Mouse (Mus musculus): ENCODE results near the gene Abcc5. TPM values are rescaled to one million over a fixed set of nuclear protein-coding genes. Genes with fewer than 3 reads are reported as not detected.

The Abcc5 gene
- polyA plus RNA-seq, 1 experiment from 2014 or later: 66.9 TPM

DNA sequence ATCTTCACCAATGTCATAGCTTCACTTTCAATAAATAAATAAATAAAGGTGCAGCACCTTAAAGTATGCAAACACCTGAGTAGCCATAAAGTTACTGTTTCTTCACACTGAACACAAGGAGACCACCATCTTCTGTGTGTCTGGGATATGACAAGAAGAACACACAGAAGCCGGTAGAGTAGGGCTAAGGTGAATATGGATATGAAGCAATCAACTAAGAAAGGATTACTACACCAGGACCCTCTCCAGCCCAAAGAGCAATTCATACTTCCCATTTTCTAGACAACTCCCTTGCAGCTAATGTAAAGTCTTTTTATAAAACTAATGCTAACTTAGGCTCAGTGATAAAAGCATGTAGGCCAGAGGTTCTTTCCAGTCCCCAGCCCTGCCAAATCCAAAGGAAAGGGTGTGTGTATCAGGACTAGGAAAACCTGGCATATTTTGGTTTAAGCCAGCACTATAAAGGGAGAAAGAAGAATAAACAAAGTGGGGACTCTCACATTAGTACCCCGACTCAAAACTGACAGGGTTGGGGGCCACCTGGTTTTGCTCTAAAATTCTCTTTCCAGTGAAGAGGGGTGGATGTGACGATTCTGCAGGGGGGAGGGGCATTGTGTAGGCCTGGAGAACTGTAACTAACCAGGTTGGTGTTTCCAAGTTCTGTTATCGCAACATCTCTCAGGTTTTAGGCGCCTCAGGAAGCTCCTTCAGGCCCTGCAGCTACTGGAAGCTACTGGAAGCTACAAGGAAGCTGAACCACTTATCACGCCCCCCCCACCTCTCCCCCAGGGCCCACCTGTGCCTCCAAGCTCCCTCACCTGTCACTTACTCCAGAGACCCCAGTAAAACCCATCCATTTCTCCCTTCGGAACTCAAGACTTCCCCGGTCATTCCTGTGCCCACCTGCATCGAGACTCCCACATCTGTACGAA, 1.2 kb downstream of the Abcc5 start:
- Histone ChIP-seq H3K4me2 (replicated peaks; ENCODE audit: low read depth, low read length) (peak overlapping the region; percentile 68), H3K27ac (ENCODE audit: low read length) (no peak overlapping the region), H3K9ac (replicated peaks; ENCODE audit: low read length) (peak overlapping the region; percentile 83), H3K27me3 (ENCODE audit: insufficient read depth, low read length) (no peaks in the 10 kb centered on the region), H3K4me3 (ENCODE audit: low read length) (peak overlapping the region; percentile 83), H3K4me1 (ENCODE audit: insufficient read depth, low read length) (peaks cover 11% of the 10 kb centered on the region), H3K36me3 (ENCODE audit: insufficient read depth, low read length) (peaks cover 10% of the 10 kb centered on the region), H3K9me3 (ENCODE audit: low read length) (no peaks in the 10 kb centered on the region)
- peak; percentile 2; the same call in 1 of the 2 replicates for ATAC-seq (ENCODE audit: low FRiP score, low TSS enrichment)
- WGBS: 40% methylated on average over 10 of the region's 10 CpGs

DNA sequence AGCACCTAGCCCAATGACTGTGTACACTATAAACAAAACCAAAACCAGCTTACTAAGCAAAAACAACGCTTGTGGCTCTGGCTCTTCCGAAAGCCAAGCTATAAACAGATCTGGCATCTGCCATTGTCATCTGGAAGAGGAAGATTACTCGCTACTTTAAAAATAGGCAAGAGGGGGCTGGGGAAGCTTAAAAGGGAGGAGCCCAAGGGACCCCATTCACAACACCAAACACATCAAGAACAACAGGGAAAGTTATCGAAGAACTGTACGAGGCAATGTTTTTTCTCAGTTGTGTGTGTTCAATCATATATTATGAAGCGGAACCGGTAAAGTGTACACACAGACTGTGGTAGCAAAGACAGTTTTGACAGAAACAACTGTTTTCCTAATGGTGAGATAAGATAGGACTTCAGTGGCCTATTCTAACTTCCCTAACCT, 1.9 kb downstream of the Abcc5 start:
- H3K4me1 ChIP-seq (ENCODE audit: insufficient read depth, low read length): peaks cover 11% of the 10 kb centered on the region
- no peak overlapping the region for H3K4me3 ChIP-seq (ENCODE audit: low read length)
- H3K9ac ChIP-seq (replicated peaks; ENCODE audit: low read length): no peak overlapping the region
- H3K36me3 ChIP-seq (ENCODE audit: insufficient read depth, low read length): peaks cover 10% of the 10 kb centered on the region
- H3K27me3 ChIP-seq (ENCODE audit: insufficient read depth, low read length): no peaks in the 10 kb centered on the region
- H3K4me2 ChIP-seq (replicated peaks; ENCODE audit: low read depth, low read length): no peak overlapping the region
- 80% methylated on average over 7 of the region's 7 CpGs for whole genome bisulfite sequencing
- ATAC-seq (ENCODE audit: low FRiP score, low TSS enrichment): no peak
- H3K9me3 ChIP-seq (ENCODE audit: low read length): no peaks in the 10 kb centered on the region
- no peak overlapping the region for H3K27ac ChIP-seq (ENCODE audit: low read length)

DNA sequence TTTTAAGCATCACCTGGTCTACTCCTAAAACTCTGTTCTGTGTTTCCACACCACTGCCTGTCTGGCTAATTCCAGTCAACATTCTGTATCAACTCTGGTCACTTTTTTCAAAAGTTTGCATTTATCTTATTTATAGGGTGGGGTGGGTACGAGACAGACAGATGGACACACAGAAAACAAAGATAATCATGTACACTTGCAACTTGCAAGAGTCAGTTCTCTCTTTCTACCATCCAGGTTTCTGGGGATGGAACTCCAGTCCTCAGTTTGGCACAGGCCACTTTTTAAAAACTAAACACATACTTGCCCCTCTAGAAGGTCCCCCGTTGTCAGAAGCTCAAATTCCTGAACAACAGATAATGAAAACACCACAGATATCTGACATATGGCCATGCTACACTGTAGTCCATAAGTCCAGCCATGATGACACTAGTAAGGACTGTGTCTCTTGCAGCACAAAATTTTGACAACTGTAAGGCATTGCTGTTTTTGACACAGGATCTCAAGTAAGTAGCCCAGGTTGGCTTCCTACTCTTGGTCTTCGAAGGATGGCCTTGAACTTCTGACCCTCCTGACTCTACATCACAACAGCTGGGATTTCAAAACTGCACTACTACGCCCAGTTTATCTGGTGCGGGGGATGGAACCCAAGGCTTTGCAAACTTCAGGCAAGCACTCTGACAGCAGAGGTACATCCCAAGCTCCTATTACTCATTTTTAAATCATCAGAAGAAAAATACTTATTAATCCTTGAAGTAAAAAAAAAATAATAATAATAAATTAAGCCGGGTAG, 3.1 kb downstream of the Abcc5 start:
- Histone ChIP-seq H3K9me3 (ENCODE audit: low read length) (no peaks in the 10 kb centered on the region), H3K4me1 (ENCODE audit: insufficient read depth, low read length) (peaks cover 11% of the 10 kb centered on the region), H3K36me3 (ENCODE audit: insufficient read depth, low read length) (peaks cover 10% of the 10 kb centered on the region), H3K27me3 (ENCODE audit: insufficient read depth, low read length) (no peaks in the 10 kb centered on the region), H3K9ac (replicated peaks; ENCODE audit: low read length) (no peak overlapping the region), H3K27ac (ENCODE audit: low read length) (no peak overlapping the region), H3K4me2 (replicated peaks; ENCODE audit: low read depth, low read length) (no peak overlapping the region), H3K4me3 (ENCODE audit: low read length) (no peak overlapping the region)
- ATAC-seq (ENCODE audit: low FRiP score, low TSS enrichment): no peak
- 75% methylated on average over 6 of the region's 6 CpGs for WGBS

DNA sequence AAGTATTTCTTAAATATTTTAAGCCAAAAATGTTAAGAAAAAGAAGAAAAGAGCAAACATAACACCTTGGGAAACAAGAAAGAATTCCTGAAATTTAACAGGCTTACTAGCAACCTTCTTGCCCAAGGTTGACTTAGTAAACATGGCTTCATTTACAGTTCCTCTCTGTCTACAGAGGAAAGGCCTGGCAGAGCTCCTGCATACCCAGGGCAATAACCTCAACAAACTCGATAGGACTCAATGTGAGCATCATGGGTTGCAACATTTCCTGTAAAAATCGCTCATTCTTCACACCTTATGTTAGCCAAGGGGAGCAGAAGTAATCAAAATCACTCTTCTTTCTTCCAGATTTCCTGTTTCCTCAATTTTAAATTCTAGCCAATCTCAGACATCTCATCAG, 8.1 kb downstream of the Abcc5 start:
- no peaks in the 10 kb centered on the region for H3K27me3 ChIP-seq (ENCODE audit: insufficient read depth, low read length)
- H3K9me3 ChIP-seq (ENCODE audit: low read length): no peaks in the 10 kb centered on the region
- no peaks in the 10 kb centered on the region for H3K4me1 ChIP-seq (ENCODE audit: insufficient read depth, low read length)
- ATAC-seq (ENCODE audit: low FRiP score, low TSS enrichment): no peak
- peaks cover 10% of the 10 kb centered on the region for H3K36me3 ChIP-seq (ENCODE audit: insufficient read depth, low read length)
- WGBS: 86% methylated on average over 2 of the region's 2 CpGs
- H3K27ac ChIP-seq (ENCODE audit: low read length): no peak overlapping the region
- no peak overlapping the region for H3K9ac ChIP-seq (replicated peaks; ENCODE audit: low read length)
- no peak overlapping the region for H3K4me3 ChIP-seq (ENCODE audit: low read length)
- H3K4me2 ChIP-seq (replicated peaks; ENCODE audit: low read depth, low read length): no peak overlapping the region

DNA sequence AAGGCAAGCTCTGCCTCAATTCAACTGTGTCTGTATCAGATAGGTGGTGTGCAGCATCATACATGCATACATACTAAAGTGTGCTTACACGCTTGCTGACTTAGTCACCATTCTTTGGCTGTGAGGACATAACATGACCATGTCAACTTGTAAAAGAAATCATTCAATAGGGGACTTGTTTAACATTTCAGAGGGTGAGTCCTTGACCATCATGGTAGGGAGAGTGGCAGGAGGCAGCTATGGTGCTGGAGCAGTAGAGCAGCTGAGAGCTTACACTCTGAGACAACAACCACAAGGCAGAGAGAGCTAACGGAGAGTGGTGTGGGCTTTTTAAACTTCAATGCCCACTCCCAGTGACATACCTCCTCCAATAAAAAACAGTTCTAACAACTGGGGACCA, 9.9 kb downstream of the Abcc5 start:
- H3K27me3 ChIP-seq (ENCODE audit: insufficient read depth, low read length): no peaks in the 10 kb centered on the region
- ATAC-seq (ENCODE audit: low FRiP score, low TSS enrichment): no peak
- no peaks in the 10 kb centered on the region for H3K4me1 ChIP-seq (ENCODE audit: insufficient read depth, low read length)
- no peak overlapping the region for H3K4me2 ChIP-seq (replicated peaks; ENCODE audit: low read depth, low read length)
- no peak overlapping the region for H3K9ac ChIP-seq (replicated peaks; ENCODE audit: low read length)
- no peaks in the 10 kb centered on the region for H3K9me3 ChIP-seq (ENCODE audit: low read length)
- WGBS: 96% methylated on average over 2 of the region's 2 CpGs
- no peak overlapping the region for H3K4me3 ChIP-seq (ENCODE audit: low read length)
- H3K36me3 ChIP-seq (ENCODE audit: insufficient read depth, low read length): peaks cover 8% of the 10 kb centered on the region
- H3K27ac ChIP-seq (ENCODE audit: low read length): no peak overlapping the region

DNA sequence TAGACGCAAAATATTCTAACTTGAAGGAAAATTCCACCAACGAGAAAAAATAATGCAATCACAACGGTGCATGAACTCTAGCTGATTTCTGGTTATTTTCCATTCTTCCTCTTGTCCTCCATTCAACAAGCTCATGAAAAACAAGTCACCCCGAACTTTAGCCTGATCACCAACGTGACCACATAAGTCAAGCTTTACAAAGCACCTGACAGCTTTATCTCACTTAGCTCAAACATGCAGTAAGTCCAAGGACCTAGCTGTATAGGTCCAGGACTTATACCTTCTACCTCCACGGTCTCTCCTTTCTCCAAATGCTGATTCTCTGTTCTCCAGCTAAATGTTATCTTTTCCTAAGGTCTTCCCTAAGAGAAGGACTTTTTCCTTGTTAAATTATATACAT, 10.4 kb downstream of the Abcc5 start:
- Histone ChIP-seq H3K36me3 (ENCODE audit: insufficient read depth, low read length) (0 out of 2 replicates have a peak, but pooled peaks cover 4% of the 10 kb centered on the region), H3K4me3 (ENCODE audit: low read length) (no peak overlapping the region), H3K4me1 (ENCODE audit: insufficient read depth, low read length) (no peaks in the 10 kb centered on the region), H3K27me3 (ENCODE audit: insufficient read depth, low read length) (no peaks in the 10 kb centered on the region), H3K9ac (replicated peaks; ENCODE audit: low read length) (no peak overlapping the region), H3K9me3 (ENCODE audit: low read length) (no peaks in the 10 kb centered on the region), H3K27ac (ENCODE audit: low read length) (no peak overlapping the region), H3K4me2 (replicated peaks; ENCODE audit: low read depth, low read length) (no peak overlapping the region)
- WGBS: 74% methylated on average over 6 of the region's 6 CpGs
- no peak for ATAC-seq (ENCODE audit: low FRiP score, low TSS enrichment)

DNA sequence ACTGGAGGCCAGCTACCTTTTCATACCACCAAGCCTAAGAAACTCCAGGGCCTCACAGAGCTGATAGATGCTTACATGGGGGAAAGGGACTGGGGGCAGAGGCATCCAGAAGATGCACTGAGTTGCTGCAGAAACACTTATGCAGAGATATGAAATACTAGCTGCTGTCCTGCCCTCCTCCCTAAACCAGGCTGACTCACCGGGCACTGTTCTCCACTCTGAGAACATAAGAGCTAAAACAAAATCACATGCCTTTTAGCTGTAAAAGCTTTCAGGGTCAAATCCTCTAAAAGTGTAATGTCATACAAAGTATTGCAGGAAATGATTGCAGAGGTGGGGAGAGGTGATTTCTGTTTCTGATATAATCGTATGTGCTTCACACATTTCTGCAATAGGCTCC, 11.0 kb downstream of the Abcc5 start:
- ATAC-seq (ENCODE audit: low FRiP score, low TSS enrichment): no peak
- H3K36me3 ChIP-seq (ENCODE audit: insufficient read depth, low read length): 0 out of 2 replicates have a peak, but pooled peaks cover under 1% of the 10 kb centered on the region
- no peaks in the 10 kb centered on the region for H3K4me1 ChIP-seq (ENCODE audit: insufficient read depth, low read length)
- no peak overlapping the region for H3K4me2 ChIP-seq (replicated peaks; ENCODE audit: low read depth, low read length)
- H3K4me3 ChIP-seq (ENCODE audit: low read length): no peak overlapping the region
- H3K27ac ChIP-seq (ENCODE audit: low read length): no peak overlapping the region
- no peak overlapping the region for H3K9ac ChIP-seq (replicated peaks; ENCODE audit: low read length)
- 70% methylated on average over 2 of the region's 2 CpGs for WGBS
- H3K27me3 ChIP-seq (ENCODE audit: insufficient read depth, low read length): no peaks in the 10 kb centered on the region
- no peaks in the 10 kb centered on the region for H3K9me3 ChIP-seq (ENCODE audit: low read length)

DNA sequence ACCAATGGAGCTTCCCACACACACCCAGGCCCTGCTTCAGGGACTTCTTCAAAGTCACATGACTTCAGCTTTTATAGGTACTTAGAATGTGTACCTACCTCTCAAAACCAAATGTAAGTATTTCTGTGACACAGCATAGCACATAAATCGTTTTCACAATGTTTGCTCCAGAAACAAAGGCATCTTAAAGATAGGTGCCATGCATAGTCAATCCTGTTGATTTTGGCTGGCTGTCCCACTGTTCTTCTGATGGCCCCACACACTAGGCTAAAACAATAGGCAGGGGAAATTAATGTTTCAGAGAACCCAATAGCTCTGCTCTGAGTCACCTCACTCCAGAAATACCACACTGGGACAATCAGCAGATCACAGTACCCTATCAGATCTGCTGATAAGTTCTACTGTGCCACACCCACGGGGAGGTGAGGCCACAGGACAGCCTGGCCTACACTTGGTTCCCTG, 12.3 kb downstream of the Abcc5 start:
- Histone ChIP-seq H3K4me1 (ENCODE audit: insufficient read depth, low read length) (no peaks in the 10 kb centered on the region), H3K4me3 (ENCODE audit: low read length) (no peak overlapping the region), H3K27me3 (ENCODE audit: insufficient read depth, low read length) (no peaks in the 10 kb centered on the region), H3K9me3 (ENCODE audit: low read length) (no peaks in the 10 kb centered on the region), H3K36me3 (ENCODE audit: insufficient read depth, low read length) (no peaks in the 10 kb centered on the region), H3K9ac (replicated peaks; ENCODE audit: low read length) (no peak overlapping the region), H3K4me2 (replicated peaks; ENCODE audit: low read depth, low read length) (no peak overlapping the region), H3K27ac (ENCODE audit: low read length) (no peak overlapping the region)
- no peak for ATAC-seq (ENCODE audit: low FRiP score, low TSS enrichment)
- WGBS: 74% methylated on average over 2 of the region's 2 CpGs

DNA sequence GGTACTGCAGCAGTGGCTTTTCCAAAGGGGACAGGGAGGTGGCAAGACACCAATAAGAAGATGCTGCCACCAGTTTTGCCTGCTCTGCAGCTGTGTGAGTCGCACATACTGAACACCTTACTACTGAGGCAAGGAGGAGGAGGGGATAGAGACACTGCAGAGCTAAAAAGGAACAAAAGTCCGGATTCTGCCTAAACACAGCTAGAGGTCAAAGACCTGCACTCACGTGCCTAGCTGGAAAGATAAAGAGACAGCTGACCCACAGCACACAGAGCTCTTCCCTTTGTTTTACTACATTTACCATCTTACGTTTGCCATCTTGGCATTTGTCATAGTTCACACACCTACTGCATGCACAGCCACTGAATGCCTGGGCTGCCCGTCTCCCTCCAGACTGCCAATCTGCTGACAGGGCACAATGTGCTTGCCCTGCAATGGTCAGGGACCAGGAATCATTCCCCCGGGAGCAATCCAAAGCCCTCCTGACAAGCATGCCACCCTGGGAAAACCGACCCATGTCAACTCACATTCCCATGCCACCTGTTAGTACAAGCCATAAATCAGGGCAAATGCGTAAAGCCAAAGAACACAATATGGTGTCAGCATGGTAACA, 14.1 kb downstream of the Abcc5 start:
- Histone ChIP-seq H3K4me3 (ENCODE audit: low read length) (no peak overlapping the region), H3K27me3 (ENCODE audit: insufficient read depth, low read length) (no peaks in the 10 kb centered on the region), H3K27ac (ENCODE audit: low read length) (no peak overlapping the region), H3K9ac (replicated peaks; ENCODE audit: low read length) (no peak overlapping the region), H3K9me3 (ENCODE audit: low read length) (no peaks in the 10 kb centered on the region), H3K4me2 (replicated peaks; ENCODE audit: low read depth, low read length) (no peak overlapping the region), H3K4me1 (ENCODE audit: insufficient read depth, low read length) (no peaks in the 10 kb centered on the region), H3K36me3 (ENCODE audit: insufficient read depth, low read length) (no peaks in the 10 kb centered on the region)
- WGBS: 66% methylated on average over 8 of the region's 8 CpGs
- ATAC-seq (ENCODE audit: low FRiP score, low TSS enrichment): no peak

Measured in kidney, embryonic 16.5 days (tissue).